Mouse (Mus musculus) gastrocnemius, adult 2 months (tissue): ENCODE data around the gene Aldh5a1. TPM values are rescaled to one million over a fixed set of nuclear protein-coding genes. Genes with fewer than 3 reads are reported as not detected.

Experiments
- DNase-seq: peaks from one replicate; pipeline ENCODE4 v3.0.0; 2022
- H3K27ac ChIP-seq: fragments of 200-600 bp; 2 replicates; pipeline ENCODE4 v1.8.1; 2022; ENCODE audit warnings: mild to moderate bottlenecking
- H3K4me3 ChIP-seq: fragments of 200-600 bp; 2 replicates; pipeline ENCODE4 v1.8.1; 2022; ENCODE audit warnings: mild to moderate bottlenecking, moderate library complexity
- CTCF ChIP-seq: fragments of 200-600 bp; IDR thresholded peaks from 2 replicates; pipeline ENCODE4 v1.8.1; 2022; ENCODE audit warnings: antibody characterized with exemption, mild to moderate bottlenecking, moderate library complexity
- intact Hi-C: fragments of 180-260 bp; cut with DNase I; formaldehyde crosslinking; loops from one replicate; pipeline ENCODE4 v1.15.1; 2025
- total RNA-seq, 2 experiments: library from RNA; stranded (reverse); gene quantifications; 2 replicates each; pipeline ENCODE4 v1.2.3; 2021

Gene Aldh5a1
- total RNA-seq, 2 experiments from 2014 or later, result 7.2 to 8.9 TPM

DNA sequence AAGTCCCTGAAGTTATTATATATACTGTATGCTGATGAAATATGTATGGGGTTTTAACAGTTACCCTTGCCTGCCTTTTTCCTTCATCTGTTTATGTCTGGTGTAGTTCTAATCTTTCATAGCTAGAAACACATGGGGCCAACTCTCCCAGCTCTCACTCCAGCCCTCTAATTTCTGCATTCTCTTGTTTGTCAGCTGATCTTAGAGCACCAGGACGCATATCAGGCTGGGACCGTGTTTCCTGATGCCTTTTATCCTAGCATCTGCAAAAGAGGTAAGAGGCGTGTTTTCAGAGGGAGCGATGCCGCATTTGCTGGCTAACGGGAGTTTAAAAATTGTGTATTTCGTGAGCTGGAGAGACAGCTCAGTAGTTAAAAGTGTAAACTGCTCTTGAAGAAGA lies 15.2 kb upstream of the Aldh5a1 start:
- DNase-seq, result no peak
- TF ChIP-seq CTCF, result no peak
- no peak overlapping the region for H3K4me3 ChIP-seq
- intact Hi-C loops, result no loop called here
- H3K27ac ChIP-seq, result no peak overlapping the region

DNA sequence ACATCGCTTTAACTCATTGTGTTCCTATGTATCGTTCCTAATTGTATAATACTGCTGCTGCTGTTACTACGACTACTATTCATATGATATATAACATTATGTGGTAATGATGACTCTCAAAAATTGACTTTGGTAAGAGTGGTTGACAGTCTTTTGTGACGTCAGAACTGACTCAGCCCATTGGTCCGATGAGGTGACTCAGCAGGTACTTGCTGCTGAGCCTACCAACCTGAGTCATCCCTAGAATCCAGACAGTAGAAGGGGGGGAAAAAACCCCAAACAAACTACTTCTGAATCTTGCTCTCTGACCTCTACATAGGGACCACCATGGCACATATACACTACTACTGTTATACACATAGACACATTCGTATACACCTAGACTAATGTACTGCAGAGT lies 11.4 kb upstream of the Aldh5a1 start:
- Histone ChIP-seq H3K4me3 (no peak overlapping the region), H3K27ac (no peak overlapping the region)
- no peak for DNase-seq
- TF ChIP-seq CTCF, result no peak
- intact Hi-C loops, result no loop called here

DNA sequence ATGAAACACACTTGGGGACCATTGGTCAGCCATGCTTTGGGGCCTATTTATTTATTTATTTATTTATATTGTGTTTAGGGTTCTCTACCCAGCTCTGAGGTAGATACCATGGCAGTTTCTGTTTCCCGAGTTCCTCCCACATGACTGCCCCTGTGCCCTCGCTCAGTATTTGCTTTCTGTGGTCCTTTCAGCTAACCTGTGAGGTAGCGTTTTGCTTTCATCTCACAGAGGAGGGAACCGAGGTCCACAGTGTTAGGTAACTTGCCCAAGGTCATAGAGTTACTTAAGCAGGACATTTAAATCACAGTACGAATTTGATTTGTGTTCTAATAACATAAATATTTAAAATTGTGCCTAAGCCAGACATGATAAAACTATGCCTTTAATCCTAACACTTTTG lies 9.7 kb upstream of the Aldh5a1 start:
- no peak for TF ChIP-seq CTCF
- Histone ChIP-seq H3K27ac (no peak overlapping the region), H3K4me3 (no peak overlapping the region)
- intact Hi-C loops, result no loop called here
- no peak for DNase-seq

DNA sequence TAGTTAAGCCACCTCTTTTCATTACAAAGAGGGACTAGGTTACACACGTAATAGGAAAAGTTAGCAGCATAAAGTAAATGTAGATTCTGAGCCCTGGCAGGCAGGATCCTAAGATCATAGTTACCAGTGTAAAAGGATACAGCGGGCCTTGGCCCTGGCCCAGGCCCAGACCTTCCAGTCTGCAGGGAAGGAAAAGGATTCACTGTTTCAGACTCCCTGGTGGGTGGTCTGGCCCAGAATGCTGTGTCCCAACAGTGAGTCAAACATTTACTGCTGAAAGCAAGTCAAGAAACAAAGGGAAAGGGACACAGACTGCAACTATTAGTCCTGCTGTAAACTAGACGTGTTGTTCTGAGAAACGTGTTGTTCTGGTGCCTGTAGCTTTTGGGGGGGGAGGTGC lies 8.1 kb upstream of the Aldh5a1 start:
- intact Hi-C loops, result no loop called here
- no peak for DNase-seq
- Histone ChIP-seq H3K4me3 (no peak overlapping the region), H3K27ac (no peak overlapping the region)
- TF ChIP-seq CTCF, result no peak

DNA sequence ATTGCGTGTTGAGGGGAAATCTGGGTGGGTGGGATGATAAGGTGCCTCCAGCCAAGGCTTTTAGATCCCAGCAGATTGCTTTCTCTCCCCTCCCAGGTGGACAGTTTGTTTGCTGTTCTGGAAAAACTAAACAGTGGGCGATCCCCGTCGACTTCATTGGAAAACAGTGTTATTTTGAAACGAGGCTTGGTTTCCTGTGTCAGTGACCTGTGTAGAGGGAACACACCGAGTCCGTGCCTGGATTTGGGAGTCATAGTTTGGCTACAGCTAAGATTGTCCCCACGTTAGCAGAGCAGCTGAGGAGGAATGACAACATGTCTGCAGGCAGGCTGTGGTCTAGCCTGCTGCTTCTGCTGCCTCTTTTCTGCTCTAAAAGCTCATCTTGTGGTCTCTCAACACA lies 5.8 kb upstream of the Aldh5a1 start:
- Histone ChIP-seq H3K27ac (no peak overlapping the region), H3K4me3 (no peak overlapping the region)
- no peak for DNase-seq
- no peak for TF ChIP-seq CTCF
- intact Hi-C loops, result no loop called here

DNA sequence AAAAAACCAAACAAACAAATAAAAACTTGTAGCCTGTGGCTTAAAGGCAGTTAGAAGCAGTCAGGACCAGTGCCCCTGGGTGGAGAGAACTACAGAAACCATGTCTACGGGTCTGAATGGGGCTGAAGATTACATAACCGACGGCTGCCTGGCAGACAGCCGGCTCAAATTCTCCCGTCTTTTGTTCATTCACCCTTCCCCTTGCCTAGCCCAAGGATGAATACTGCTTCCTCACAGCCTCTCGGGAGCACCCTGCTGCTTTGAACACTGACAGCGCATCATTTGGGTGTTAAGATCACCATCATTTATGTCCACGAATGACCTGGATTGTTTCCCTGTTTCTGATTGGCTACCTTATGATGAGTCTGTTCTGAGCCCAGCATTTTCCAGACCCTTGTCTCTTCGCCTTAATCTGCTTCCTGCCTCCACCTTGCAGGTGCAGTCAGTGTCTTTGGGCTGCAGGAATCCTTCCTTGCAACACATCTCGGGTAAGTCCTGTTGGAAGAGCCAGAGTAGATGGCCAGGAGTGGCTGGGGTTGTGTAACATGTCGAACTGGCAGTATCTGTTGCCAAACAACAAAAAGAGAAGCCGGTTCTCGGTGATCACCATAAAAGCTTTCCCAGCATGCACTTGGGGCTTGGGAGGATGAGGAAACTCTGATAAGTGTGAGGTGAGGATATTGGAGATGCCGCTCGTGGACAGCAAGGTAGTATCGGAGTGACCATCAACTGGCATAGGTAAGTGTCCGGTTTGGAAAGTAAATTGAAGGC lies 5.2 kb upstream of the Aldh5a1 start, which contains the start of gene Gpld1:
Gpld1 (plus strand) TSS at position 641 of the 771 bp plus-strand sequence.
- intact Hi-C loops, result no loop called here
- Histone ChIP-seq H3K27ac (no peak within 1 kb of the TSS), H3K4me3 (no peak within 1 kb of the TSS)
- no peak for TF ChIP-seq CTCF
- DNase-seq, result no peak

DNA sequence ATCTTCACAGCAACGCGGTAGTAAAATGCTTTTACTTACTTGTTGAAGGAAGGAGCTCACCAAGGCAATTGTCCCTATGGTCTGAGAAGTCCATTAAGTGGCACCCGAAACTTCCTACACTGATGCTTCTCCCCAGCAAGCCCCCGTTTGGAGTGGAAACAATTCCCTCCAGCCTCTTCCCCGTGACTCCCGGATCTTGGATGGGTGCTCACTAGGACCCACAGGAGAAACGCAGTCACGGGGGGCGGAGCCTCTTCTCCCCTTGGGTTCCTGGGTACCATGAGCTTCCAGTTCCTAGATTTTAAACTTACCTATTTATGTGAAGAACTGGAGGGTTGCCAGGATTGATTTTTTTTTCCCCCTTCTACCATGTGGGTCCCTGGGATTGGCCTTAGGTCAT lies 2.0 kb upstream of the Aldh5a1 start:
- H3K4me3 ChIP-seq, result no peak overlapping the region
- intact Hi-C loops, result loop anchor here (2.0 kb wide), 1 partner anchor 49 kb away; no protein-coding TSS in a partner anchor

DNA sequence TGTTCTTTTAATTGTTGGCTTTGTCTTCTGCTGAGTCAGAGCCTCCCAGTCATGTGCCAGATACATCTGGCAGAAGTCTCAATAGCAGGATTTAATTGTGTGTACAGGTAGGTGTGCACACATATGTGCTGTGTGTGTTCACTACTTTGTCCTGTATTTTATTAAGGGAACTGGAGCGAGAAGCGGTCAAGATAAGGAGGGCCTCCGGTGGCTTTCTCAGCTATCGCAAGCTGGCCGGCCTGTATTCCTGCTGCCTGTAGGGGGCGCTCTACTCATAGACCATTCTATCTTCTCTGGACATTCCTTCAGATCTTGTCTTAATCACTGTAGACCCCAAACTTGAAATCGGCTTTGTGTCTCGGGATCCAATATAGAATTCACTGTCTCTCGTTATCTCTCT lies 1.2 kb upstream of the Aldh5a1 start:
- peak overlapping the region; percentile 97 for H3K4me3 ChIP-seq
- TF ChIP-seq CTCF, result peak; percentile 94
- intact Hi-C loops, result loop anchor here (2.0 kb wide), 1 partner anchor 50 kb away; no protein-coding TSS in a partner anchor
- H3K27ac ChIP-seq, result 0 out of 2 replicates have a peak overlapping the region, but pooled peaks have one; percentile 88
- DNase-seq, result peak; percentile 75

More for the DNA sequence above, 2.0 kb upstream of the Aldh5a1 start:
- TF ChIP-seq CTCF, result no peak
- no peak overlapping the region for H3K27ac ChIP-seq
- DNase-seq, result no peak

DNA sequence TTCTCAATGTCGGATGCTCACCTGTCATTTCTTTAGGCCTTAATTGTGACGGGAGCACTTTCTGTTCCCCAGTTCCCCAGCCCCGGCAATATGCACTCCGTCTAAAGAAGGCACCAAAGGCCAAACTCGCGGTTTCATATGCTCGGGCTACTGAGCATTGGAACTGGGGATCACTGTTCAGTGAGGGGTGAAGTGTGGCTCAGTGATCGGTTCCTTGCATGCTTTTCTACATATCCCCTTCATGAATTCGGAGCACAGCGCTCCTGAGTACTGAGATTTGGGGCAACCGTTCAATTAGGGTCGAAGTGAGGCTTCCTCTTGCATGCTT lies 342 bp upstream of the Aldh5a1 start:
- no peak for TF ChIP-seq CTCF
- Histone ChIP-seq H3K4me3 (peak overlapping the region; percentile 97), H3K27ac (peak overlapping the region; percentile 88)
- intact Hi-C loops, result loop anchor here (2.0 kb wide), 1 partner anchor 51 kb away; no protein-coding TSS in a partner anchor
- no peak for DNase-seq

DNA sequence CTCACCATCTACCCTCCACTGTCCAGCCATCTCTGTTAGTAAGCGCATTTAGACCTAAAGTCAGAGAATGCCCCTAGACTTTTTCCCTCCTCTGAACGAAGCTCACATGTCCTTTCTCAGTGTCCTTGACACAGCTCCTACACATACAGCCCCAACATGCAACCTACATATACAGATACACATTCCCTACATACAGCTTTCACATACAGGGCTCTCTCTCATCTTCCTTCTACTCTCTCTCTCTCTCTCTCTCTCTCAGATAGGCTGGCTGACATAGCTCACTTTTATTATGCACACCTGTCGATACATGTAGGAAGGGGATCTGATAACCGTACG lies 721 bp downstream of the Aldh5a1 start:
- Histone ChIP-seq H3K27ac (peak overlapping the region; percentile 88; the same call in 1 of the 2 replicates), H3K4me3 (peak overlapping the region; percentile 97)
- TF ChIP-seq CTCF, result no peak
- DNase-seq, result no peak
- intact Hi-C loops, result no loop called here

DNA sequence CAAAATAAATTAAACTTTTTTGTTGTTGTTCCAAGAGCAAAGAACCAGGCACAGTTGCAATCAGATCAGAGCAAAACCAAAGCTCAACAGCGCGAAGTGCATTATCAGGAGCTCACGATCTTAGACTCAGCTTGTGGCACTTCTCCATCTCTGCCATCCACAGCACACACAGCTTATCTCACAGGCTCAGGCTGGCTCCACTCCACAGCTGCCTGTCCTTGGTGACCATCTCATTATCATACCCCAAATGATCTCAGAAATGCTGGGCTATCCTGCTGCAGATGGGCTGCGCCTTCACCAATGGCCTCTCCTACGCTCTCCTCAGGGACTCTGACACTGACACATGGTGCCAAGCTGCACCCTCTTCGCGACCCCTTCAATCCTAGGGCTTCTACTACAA lies 4.3 kb downstream of the Aldh5a1 start:
- Histone ChIP-seq H3K4me3 (no peak overlapping the region), H3K27ac (no peak overlapping the region)
- no peak for DNase-seq
- intact Hi-C loops, result no loop called here
- TF ChIP-seq CTCF, result no peak

DNA sequence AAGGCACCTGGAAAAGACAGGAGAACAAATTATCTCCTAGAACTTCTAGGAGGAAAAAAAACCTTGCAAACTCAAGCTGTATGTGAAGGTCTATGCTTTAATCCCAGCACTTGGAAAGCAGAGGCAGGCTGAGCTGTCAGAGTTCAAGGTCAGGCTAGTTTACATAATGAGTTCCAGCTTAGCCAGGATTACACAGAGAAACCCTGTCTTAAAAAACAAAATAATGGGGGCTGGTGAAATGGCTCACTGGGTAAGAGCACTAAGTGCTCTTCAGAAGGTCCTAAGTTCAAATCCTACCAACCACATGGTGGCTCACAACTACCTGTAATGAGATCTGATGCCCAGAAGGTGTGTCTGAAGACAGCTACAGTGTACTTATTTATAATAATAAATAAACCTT lies 6.9 kb downstream of the Aldh5a1 start:
- intact Hi-C loops, result no loop called here
- Histone ChIP-seq H3K27ac (no peak overlapping the region), H3K4me3 (no peak overlapping the region)
- DNase-seq, result no peak
- no peak for TF ChIP-seq CTCF

DNA sequence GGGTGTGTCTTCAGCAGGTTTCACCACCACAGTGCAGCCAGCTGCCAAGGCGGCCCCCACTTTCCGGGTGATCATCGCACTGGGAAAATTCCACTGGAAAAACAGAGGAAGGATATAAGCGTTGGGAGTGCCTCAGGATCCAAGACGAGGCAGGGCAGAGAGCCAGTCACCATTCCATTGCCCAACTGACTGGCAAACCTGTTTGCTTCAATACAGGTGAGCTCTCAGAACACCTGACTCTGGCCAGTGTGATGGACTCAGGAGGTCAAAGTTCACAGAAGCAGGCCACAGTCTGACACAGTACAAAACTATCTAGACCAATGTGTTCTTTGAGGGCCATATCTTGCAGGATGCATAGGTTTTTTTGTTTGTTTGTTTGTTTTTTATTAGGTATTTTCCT lies 13.5 kb downstream of the Aldh5a1 start:
- intact Hi-C loops, result no loop called here
- Histone ChIP-seq H3K4me3 (no peak overlapping the region), H3K27ac (no peak overlapping the region)
- DNase-seq, result no peak
- no peak for TF ChIP-seq CTCF

DNA sequence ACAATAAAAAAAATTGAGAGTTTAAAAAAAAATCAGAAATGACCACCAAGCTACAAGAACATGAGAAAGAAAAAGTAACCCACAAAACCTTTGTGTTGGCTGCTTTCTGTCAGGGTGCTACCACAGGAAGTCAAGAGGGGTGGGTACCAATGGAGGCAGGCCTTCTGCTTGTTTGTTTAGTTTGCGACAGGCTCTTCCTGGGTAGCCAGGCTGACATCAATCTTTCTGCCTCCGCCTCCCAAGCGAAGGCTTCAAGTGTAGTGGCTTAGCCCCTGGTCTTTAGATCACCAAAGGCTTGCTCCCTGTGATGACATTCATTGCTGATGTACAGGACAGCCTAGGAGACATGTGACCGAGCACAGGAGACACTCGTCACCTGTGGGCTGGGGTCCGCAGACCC lies 16.2 kb downstream of the Aldh5a1 start:
- Histone ChIP-seq H3K4me3 (no peak overlapping the region), H3K27ac (no peak overlapping the region)
- intact Hi-C loops, result no loop called here
- DNase-seq, result no peak
- TF ChIP-seq CTCF, result no peak
